Comparison of ENCODE assay signal across 10 mouse cellular contexts in genomic region chr2:65396128-65396527, GRCm38 (mm10). TPM values are rescaled to one million over a fixed set of nuclear protein-coding genes. Genes with fewer than 3 reads are reported as not detected.
A peak's percentile ranks its signal among the peaks of the same experiment; 100 is the strongest.
DNase-seq lines count a peak whose midpoint lies in the region; ATAC-seq lines count a peak whose summit lies in the region.
"Had no signal": no experiment of that assay in that cellular context is flagged by ENCODE, and none has a peak within 500 bp of the region (broad histone marks: within the 10 kb centered on the region; RNA-seq: fewer than 3 reads in every experiment).

No protein-coding gene starts in this region.

- no peaks in the 10 kb centered on the region for H3K4me1 ChIP-seq in forebrain, embryonic 12.5 days
- no peaks in the 10 kb centered on the region for H3K4me1 ChIP-seq in midbrain, embryonic 14.5 days (ENCODE audit: control insufficient read depth, insufficient read depth, low read length)
- H3K4me1 ChIP-seq: embryonic facial prominence, embryonic 13.5 days; liver, embryonic 13.5 days had no signal

- no peak overlapping the region for H3K27ac ChIP-seq in forebrain, embryonic 12.5 days
- no peak overlapping the region for H3K27ac ChIP-seq in midbrain, embryonic 14.5 days (replicated peaks; ENCODE audit: low read depth, low read length)
- H3K27ac ChIP-seq: embryonic facial prominence, embryonic 13.5 days; liver, embryonic 13.5 days had no signal

- no peaks in the 10 kb centered on the region for H3K9me3 ChIP-seq in forebrain, embryonic 12.5 days
- no peaks in the 10 kb centered on the region for H3K9me3 ChIP-seq in midbrain, embryonic 14.5 days (ENCODE audit: control insufficient read depth, low read length)
- H3K9me3 ChIP-seq: embryonic facial prominence, embryonic 13.5 days; liver, embryonic 13.5 days had no signal

- intact Hi-C loops in left cerebral cortex, postnatal 25 days (cut with DNase I): loop anchor here (5.0 to 10.0 kb wide), 2 partner anchors 171 to 319 kb away; partner anchors contain the start of gene Scn3a

- DNase-seq in CD4-positive, CD25-positive, alpha-beta regulatory T cell, adult 2 months (ENCODE audit: low read depth, low spot score): peak; percentile 12
- DNase-seq in left cerebral cortex, postnatal 25 days (ENCODE audit: low spot score in 2 of 2): peak; percentile 35 to 70
- DNase-seq in left cerebral cortex, adult 11 months (ENCODE audit: low spot score): no peak
- peak; percentile 86 for DNase-seq in midbrain, embryonic 14.5 days
- no peak for DNase-seq in thymus, adult 18-20 months
- DNase-seq in testis, postnatal 14 days (ENCODE audit: low spot score): no peak
- DNase-seq: liver, embryonic 13.5 days had no signal

- H3K4me3 ChIP-seq in forebrain, embryonic 12.5 days (replicated peaks): no peak overlapping the region
- no peak overlapping the region for H3K4me3 ChIP-seq in midbrain, embryonic 14.5 days (replicated peaks; ENCODE audit: low read depth, low read length)
- H3K4me3 ChIP-seq: embryonic facial prominence, embryonic 13.5 days; liver, embryonic 13.5 days had no signal

- WGBS in forebrain, embryonic 12.5 days: 29% methylated on average over 3 of the region's 3 CpGs
- 15% methylated on average over 3 of the region's 3 CpGs for WGBS in midbrain, embryonic 14.5 days

- no peak overlapping the region for H3K9ac ChIP-seq in forebrain, embryonic 12.5 days
- no peak overlapping the region for H3K9ac ChIP-seq in midbrain, embryonic 14.5 days (replicated peaks; ENCODE audit: low read length)
- H3K9ac ChIP-seq: embryonic facial prominence, embryonic 13.5 days; liver, embryonic 13.5 days had no signal

- H3K27me3 ChIP-seq in forebrain, embryonic 12.5 days: no peaks in the 10 kb centered on the region
- no peaks in the 10 kb centered on the region for H3K27me3 ChIP-seq in midbrain, embryonic 14.5 days (ENCODE audit: control insufficient read depth, insufficient read depth, low read length)
- H3K27me3 ChIP-seq: embryonic facial prominence, embryonic 13.5 days; liver, embryonic 13.5 days had no signal

- no peak overlapping the region for H3K4me2 ChIP-seq in forebrain, embryonic 12.5 days
- no peak overlapping the region for H3K4me2 ChIP-seq in midbrain, embryonic 14.5 days (ENCODE audit: low read length)
- H3K4me2 ChIP-seq: embryonic facial prominence, embryonic 13.5 days; liver, embryonic 13.5 days had no signal

- H3K36me3 ChIP-seq in forebrain, embryonic 12.5 days (replicated peaks): no peaks in the 10 kb centered on the region
- no peaks in the 10 kb centered on the region for H3K36me3 ChIP-seq in midbrain, embryonic 14.5 days (ENCODE audit: control insufficient read depth, insufficient read depth, low read length)
- H3K36me3 ChIP-seq: embryonic facial prominence, embryonic 13.5 days; liver, embryonic 13.5 days had no signal

- ATAC-seq in CD4-positive, CD25-positive, alpha-beta regulatory T cell, adult 4 months: no peak
- ATAC-seq in forebrain, embryonic 12.5 days (ENCODE audit: low FRiP score): 0 out of 2 replicates have a peak, but pooled peaks have one; percentile 59
- peak; percentile 55; the same call in 1 of the 2 replicates for ATAC-seq in midbrain, embryonic 14.5 days (ENCODE audit: low FRiP score, low TSS enrichment)

RNA-seq across cellular contexts. Expression of gene Slc38a11, which starts 32.3 kb away (rescaled TPM):
- polyA plus RNA-seq in CD4-positive, CD25-positive, alpha-beta regulatory T cell, adult 4 months (2017; shearing (Covaris generic)): not detected
- total RNA-seq in left cerebral cortex, postnatal 25 days (2021): 1 to 10 TPM; 2.3 to 2.4 TPM
- polyA plus RNA-seq in forebrain, embryonic 12.5 days (2016; fragmentation: Nextera tagmentation; extraction: Ambion mirVana): 1.1 and 1.6 TPM in 2 replicates
- polyA plus RNA-seq in midbrain, embryonic 14.5 days (2014; fragmentation: Nextera tagmentation; extraction: Ambion mirVana): 1.3 and 2.3 TPM in 2 replicates
- polyA plus RNA-seq: liver, embryonic 13.5 days had no signal

Comparison
In these comparisons a context has a peak if more than half of its experiments do, and no peak if none do; other contexts are left out.
1. DNase-seq: peak in CD4-positive, CD25-positive, alpha-beta regulatory T cell, adult 2 months (single experiment), left cerebral cortex, postnatal 25 days (2 of 2) and midbrain, embryonic 14.5 days (single experiment); none in left cerebral cortex, adult 11 months (single experiment), thymus, adult 18-20 months (0 of 2) and testis, postnatal 14 days (single experiment).